Mouse (Mus musculus) E14TG2a.4 (cell line): ENCODE results near the gene Elf1.

ENCODE experiments used
- CTCF ChIP-seq: conservative IDR thresholded peaks from 2 replicates; pipeline ENCODE4 v1.5.1; 2014; ENCODE audit warnings: low read length
- POU5F1 ChIP-seq: IDR thresholded peaks from 2 replicates; pipeline ENCODE4 v1.6.1; 2014; ENCODE audit warnings: low read length, borderline replicate concordance

DNA sequence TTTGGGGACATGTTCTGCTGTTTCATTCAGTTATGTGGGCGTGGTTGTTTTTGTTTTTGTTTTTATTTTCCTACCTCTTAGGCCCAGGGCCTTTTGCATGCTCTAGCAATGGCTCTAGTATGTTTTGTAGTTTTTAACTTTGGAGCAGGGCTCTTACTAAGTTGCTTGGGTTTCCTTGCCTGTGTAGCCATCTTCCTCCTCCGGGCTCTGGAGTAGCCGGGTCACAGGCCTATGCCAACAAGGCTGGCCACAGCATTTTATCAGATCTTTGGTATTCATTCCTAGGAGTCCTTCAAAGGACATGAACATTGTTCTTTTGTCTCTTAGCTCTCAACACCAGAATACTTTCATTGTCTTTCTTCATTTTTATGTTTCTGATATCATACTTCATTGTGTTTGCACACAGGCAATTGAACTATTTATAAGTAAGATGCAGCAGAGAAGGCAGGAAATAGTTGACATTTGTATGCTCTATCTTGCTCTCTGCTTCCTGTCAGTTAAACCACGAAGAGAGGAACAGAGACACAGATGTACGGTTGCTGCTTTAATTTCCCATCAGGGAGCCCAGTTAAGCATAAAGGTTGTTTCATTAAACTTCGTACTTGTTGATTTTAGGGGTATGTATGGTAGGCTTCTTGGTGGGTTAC, 40.6 kb downstream of the Elf1 start:
- TF ChIP-seq POU5F1 (no peak), CTCF (no peak)
